Mouse (Mus musculus) MEL (cell line): Measurements from ENCODE around the gene Slc9a3r2. TPM values are rescaled to one million over a fixed set of nuclear protein-coding genes. Genes with fewer than 3 reads are reported as not detected.

Experiments
- DNase-seq: peaks from one replicate; pipeline ENCODE4 v3.0.0; 2011; ENCODE audit warnings: low read depth, low spot score
- H3K27ac ChIP-seq: 2 replicates; pipeline ENCODE4 v1.5.1; 2012; ENCODE audit warnings: low read depth, mild to moderate bottlenecking, control low read depth, low read length, moderate library complexity; ENCODE audit not compliant: control insufficient read depth
- H3K27me3 ChIP-seq, 2 experiments: fragments of 150-350 bp in 1 of 2; sonication (generic) in 1 of 2; 2 replicates each; pipeline ENCODE4 v1.6.1; 2012; ENCODE audit warnings: low read length in 2 of 2, mild to moderate bottlenecking in 2 of 2, improper control_type of control experiment in 1 of 2, moderate library complexity in 1 of 2; ENCODE audit not compliant: insufficient read depth in 2 of 2, control insufficient read depth in 1 of 2
- H3K36me3 ChIP-seq, 2 experiments: 2 replicates each; pipeline ENCODE4 v1.6.1; 2012 to 2014; ENCODE audit warnings: low read length in 2 of 2, improper control_type of control experiment in 1 of 2, inconsistent platforms in 1 of 2, mild to moderate bottlenecking in 1 of 2; ENCODE audit not compliant: insufficient read depth in 2 of 2, control insufficient read depth in 1 of 2
- H3K4me1 ChIP-seq, 2 experiments: fragments of 150-350 bp in 1 of 2; sonication (generic) in 1 of 2; 2 replicates each; pipeline ENCODE4 v1.6.1; 2012; ENCODE audit warnings: low read length in 2 of 2, improper control_type of control experiment in 1 of 2, mild to moderate bottlenecking in 1 of 2; ENCODE audit not compliant: insufficient read depth in 2 of 2, control insufficient read depth in 1 of 2
- H3K4me3 ChIP-seq, 2 experiments: fragments of 150-350 bp in 1 of 2; sonication (generic) in 1 of 2; 2 replicates each; pipeline ENCODE4 v1.5.1; 2012; ENCODE audit warnings: low read depth in 2 of 2, low read length in 2 of 2, mild to moderate bottlenecking in 2 of 2, moderate library complexity in 2 of 2, control low read depth in 1 of 2, improper control_type of control experiment in 1 of 2; ENCODE audit not compliant: control insufficient read depth in 1 of 2, insufficient read depth in 1 of 2
- H3K79me2 ChIP-seq: 2 replicates; pipeline ENCODE4 v1.6.1; 2012; ENCODE audit warnings: mild to moderate bottlenecking, low read length, moderate library complexity; ENCODE audit not compliant: control insufficient read depth, poor library complexity, insufficient read depth
- H3K9ac ChIP-seq: 2 replicates; pipeline ENCODE4 v1.6.1; 2012; ENCODE audit warnings: low read depth, mild to moderate bottlenecking, control low read depth, low read length, moderate library complexity; ENCODE audit not compliant: control insufficient read depth, poor library complexity, severe bottlenecking
- H3K9me3 ChIP-seq: fragments of 150-350 bp; sonication (generic); replicated peaks from 2 replicates; pipeline ENCODE4 v1.6.1; 2012; ENCODE audit warnings: mild to moderate bottlenecking, low read length, improper control_type of control experiment, moderate library complexity; ENCODE audit not compliant: insufficient read depth
- BHLHE40 ChIP-seq: IDR thresholded peaks from 2 replicates; pipeline ENCODE4 v1.6.1; 2012; ENCODE audit warnings: low read depth, mild to moderate bottlenecking, inconsistent platforms, low read length, improper control_type of control experiment, borderline replicate concordance
- CHD1 ChIP-seq: IDR thresholded peaks from 2 replicates; pipeline ENCODE4 v1.6.1; 2012; ENCODE audit warnings: low read depth, mild to moderate bottlenecking, inconsistent platforms, low read length, improper control_type of control experiment
- E2F4 ChIP-seq: IDR thresholded peaks from 2 replicates; pipeline ENCODE4 v1.6.1; 2011; ENCODE audit warnings: low read depth, low read length, improper control_type of control experiment, borderline replicate concordance
- ETS1 ChIP-seq: IDR thresholded peaks from 2 replicates; pipeline ENCODE4 v1.6.1; 2012; ENCODE audit warnings: low read depth, mild to moderate bottlenecking, inconsistent platforms, low read length, improper control_type of control experiment, moderate library complexity
- GATA1 ChIP-seq: IDR thresholded peaks from 2 replicates; pipeline ENCODE4 v1.6.1; 2011; ENCODE audit warnings: low read depth, low read length, improper control_type of control experiment
- MAFK ChIP-seq: IDR thresholded peaks from 2 replicates; pipeline ENCODE4 v1.6.1; 2011; ENCODE audit warnings: low read depth, mild to moderate bottlenecking, low read length, improper control_type of control experiment, borderline replicate concordance
- MAX ChIP-seq: IDR thresholded peaks from 2 replicates; pipeline ENCODE4 v1.6.1; 2011; ENCODE audit warnings: low read length, improper control_type of control experiment
- MAZ ChIP-seq: IDR thresholded peaks from 2 replicates; pipeline ENCODE4 v1.6.1; 2012; ENCODE audit warnings: low read depth, mild to moderate bottlenecking, inconsistent platforms, low read length, improper control_type of control experiment
- MXI1 ChIP-seq: IDR thresholded peaks from 2 replicates; pipeline ENCODE4 v1.6.1; 2011; ENCODE audit warnings: mild to moderate bottlenecking, low read depth, low read length, improper control_type of control experiment
- MYC ChIP-seq: IDR thresholded peaks from 2 replicates; pipeline ENCODE4 v1.6.1; 2011; ENCODE audit warnings: low read depth, mild to moderate bottlenecking, low read length, improper control_type of control experiment, moderate library complexity
- POLR2A ChIP-seq, 2 experiments: IDR thresholded peaks; 2 replicates each; pipeline ENCODE4 v1.6.1; 2011 to 2012; ENCODE audit warnings: low read length in 2 of 2, mild to moderate bottlenecking in 2 of 2, control low read depth in 1 of 2, improper control_type of control experiment in 1 of 2, low read depth in 1 of 2, moderate library complexity in 1 of 2; ENCODE audit not compliant: control insufficient read depth in 1 of 2, insufficient read depth in 1 of 2, poor library complexity in 1 of 2
- POLR2AphosphoS2 ChIP-seq: IDR thresholded peaks from 2 replicates; pipeline ENCODE4 v1.6.1; 2011; ENCODE audit warnings: low read length, improper control_type of control experiment
- RAD21 ChIP-seq: IDR thresholded peaks from 2 replicates; pipeline ENCODE4 v1.6.1; 2011; ENCODE audit warnings: mild to moderate bottlenecking, low read depth, low read length, improper control_type of control experiment
- TBP ChIP-seq: IDR thresholded peaks from 2 replicates; pipeline ENCODE4 v1.8.0; 2011; ENCODE audit warnings: low read depth, low read length, improper control_type of control experiment
- TCF12 ChIP-seq: IDR thresholded peaks from 2 replicates; pipeline ENCODE4 v1.6.1; 2014; ENCODE audit warnings: low read depth, mild to moderate bottlenecking, inconsistent platforms, low read length, improper control_type of control experiment, moderate library complexity
- USF1 ChIP-seq: IDR thresholded peaks from 2 replicates; pipeline ENCODE4 v1.6.1; 2014; ENCODE audit warnings: low read depth, mild to moderate bottlenecking, inconsistent platforms, low read length, improper control_type of control experiment, moderate library complexity
- ZC3H11A ChIP-seq: IDR thresholded peaks from 2 replicates; pipeline ENCODE4 v1.6.1; 2012; ENCODE audit warnings: low read depth, mild to moderate bottlenecking, inconsistent platforms, low read length, improper control_type of control experiment
- ZMIZ1 ChIP-seq: IDR thresholded peaks from 2 replicates; pipeline ENCODE4 v1.6.1; 2012; ENCODE audit warnings: low read depth, mild to moderate bottlenecking, inconsistent platforms, low read length, improper control_type of control experiment, moderate library complexity
- ZNF384 ChIP-seq: IDR thresholded peaks from 2 replicates; pipeline ENCODE4 v1.6.1; 2012; ENCODE audit warnings: low read depth, mild to moderate bottlenecking, inconsistent platforms, low read length, improper control_type of control experiment
- polyA plus RNA-seq, 2 experiments: library from polyadenylated mRNA; stranded (reverse) in 1 of 2; unstranded in 1 of 2; fragments of >175 nt in 1 of 2; fragments of >200 nt in 1 of 2; gene quantifications; 2 replicates each; pipeline versions ENCODE4 v1.2.1 to v1.2.4; 2012; ENCODE audit warnings: low replicate concordance in 2 of 2, low read depth in 1 of 2; ENCODE audit not compliant: insufficient read length in 2 of 2, insufficient read depth in 1 of 2, missing spikeins in 1 of 2
- total RNA-seq: library from RNA; depleted of rRNA; stranded (reverse); fragments of 300-350 nt; gene quantifications from 2 replicates; pipeline ENCODE4 v1.2.3, GENCODE M21; 2012

The Slc9a3r2 gene
- total and polyA plus RNA-seq, 3 experiments: 0.96 to 3.5 TPM; not detected in 1

DNA sequence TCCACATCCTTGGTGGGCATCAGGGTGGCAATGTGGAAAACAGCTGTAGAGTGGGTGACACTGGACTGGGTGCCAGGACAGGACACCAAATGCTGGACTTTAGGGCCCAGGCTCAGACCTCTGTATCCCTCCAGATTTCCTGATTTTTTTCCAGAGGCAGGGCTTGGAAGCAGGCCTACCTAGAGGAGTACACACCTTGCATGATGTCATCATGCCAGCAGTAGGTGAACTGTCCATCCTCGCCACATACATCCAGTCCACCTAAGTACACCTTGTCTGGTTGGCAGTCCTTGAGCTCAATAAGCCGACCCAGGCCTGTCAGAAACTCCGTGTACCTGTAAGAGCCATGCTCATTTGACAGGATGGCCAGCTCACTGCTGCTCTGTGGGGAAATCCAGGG, 52.1 kb downstream of the Slc9a3r2 start:
- no peak for TF ChIP-seq USF1
- TF ChIP-seq GATA1: no peak
- no peak for TF ChIP-seq E2F4
- TF ChIP-seq RAD21: no peak
- no peak for TF ChIP-seq POLR2AphosphoS2
- no peak for TF ChIP-seq POLR2A (IDR thresholded peaks at IDR 0.05; ENCODE audit: control insufficient read depth in 1 of 2, insufficient read depth in 1 of 2, low read depth in 1 of 2, low read length in 2 of 2, poor library complexity in 1 of 2)
- TF ChIP-seq BHLHE40: no peak
- TF ChIP-seq TBP: no peak
- TF ChIP-seq ETS1: no peak
- H3K79me2 ChIP-seq: no peaks in the 10 kb centered on the region
- H3K27me3 ChIP-seq: no peaks in the 10 kb centered on the region
- no peak overlapping the region for H3K9ac ChIP-seq
- H3K36me3 ChIP-seq: peaks cover 0 to 5% of the 10 kb centered on the region in 2 experiments; a peak in 2 of 4 replicates
- H3K4me1 ChIP-seq: no peaks in the 10 kb centered on the region
- no peak overlapping the region for H3K4me3 ChIP-seq
- no peaks in the 10 kb centered on the region for H3K9me3 ChIP-seq
- no peak for DNase-seq
- H3K27ac ChIP-seq: no peak overlapping the region

DNA sequence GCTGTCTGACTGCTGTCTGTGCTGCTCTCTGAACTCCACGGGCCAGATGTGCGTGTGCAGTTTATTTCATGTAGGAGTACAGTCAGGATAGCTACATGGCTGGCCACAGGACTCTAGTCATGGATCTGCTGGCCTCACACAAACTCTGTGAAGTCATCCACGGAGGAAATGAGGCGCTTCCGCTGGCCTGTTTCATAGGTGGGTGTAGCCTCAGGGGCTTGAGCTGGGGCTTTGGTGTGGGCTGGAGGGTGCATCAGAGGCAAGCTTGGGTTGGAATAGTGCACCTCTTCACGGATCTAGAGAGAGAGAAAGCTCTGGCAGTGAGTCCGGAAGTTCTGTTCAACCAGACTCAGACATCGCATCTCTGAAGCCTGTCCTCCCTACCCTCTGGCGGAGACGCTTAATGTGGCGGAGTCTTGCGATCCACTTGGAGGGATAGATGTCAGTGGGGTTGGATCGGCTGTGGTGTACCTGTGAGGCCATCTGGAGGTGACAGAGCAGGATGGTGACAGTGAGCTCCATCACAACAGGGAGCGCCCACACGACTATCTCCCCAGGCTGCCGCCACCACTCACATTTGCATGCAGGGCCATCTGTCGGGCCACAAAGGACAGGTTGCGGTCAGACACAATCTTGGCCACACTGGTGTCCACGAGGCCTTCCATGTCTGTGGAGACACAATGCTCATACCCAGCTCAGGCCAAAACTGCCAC, 53.5 kb downstream of the Slc9a3r2 start:
- H3K79me2 ChIP-seq: no peaks in the 10 kb centered on the region
- TF ChIP-seq POLR2A (IDR thresholded peaks at IDR 0.05; ENCODE audit: control insufficient read depth in 1 of 2, insufficient read depth in 1 of 2, low read depth in 1 of 2, low read length in 2 of 2, poor library complexity in 1 of 2) (no peak), MAZ (no peak), ZMIZ1 (no peak), TCF12 (no peak), TBP (no peak)
- TF ChIP-seq, all 39 proteins: peak for 0
- H3K36me3 ChIP-seq: peaks cover 0 to 2% of the 10 kb centered on the region in 2 experiments; a peak in 2 of 4 replicates

DNA sequence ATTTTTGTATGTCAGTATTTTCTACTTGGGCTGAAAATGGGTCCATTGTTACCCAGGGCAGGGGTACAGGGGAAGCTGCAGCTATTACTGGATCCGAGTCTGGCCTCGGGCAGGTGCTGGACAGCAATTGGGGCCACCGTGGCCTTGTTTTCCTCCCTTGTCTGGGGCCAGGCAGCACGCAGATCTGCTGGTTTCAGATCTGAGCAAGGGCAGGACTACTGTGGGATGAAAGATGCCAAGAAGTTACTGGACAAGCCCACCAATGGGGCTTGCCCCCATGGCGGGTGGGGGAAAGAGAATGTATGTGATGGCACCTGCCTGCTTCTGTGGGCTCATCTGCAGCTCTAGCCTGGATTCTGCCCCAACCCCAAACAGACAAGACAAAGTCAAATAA, 54.1 kb downstream of the Slc9a3r2 start:
- no peaks in the 10 kb centered on the region for H3K79me2 ChIP-seq
- no peaks in the 10 kb centered on the region for H3K9me3 ChIP-seq
- peaks cover 0 to 2% of the 10 kb centered on the region in 2 experiments; a peak in 2 of 4 replicates for H3K36me3 ChIP-seq
- H3K27me3 ChIP-seq: no peaks in the 10 kb centered on the region
- H3K4me3 ChIP-seq: no peak overlapping the region
- no peaks in the 10 kb centered on the region for H3K4me1 ChIP-seq
- TF ChIP-seq ZC3H11A: no peak
- TF ChIP-seq MAX: no peak
- no peak for TF ChIP-seq MAFK
- no peak for TF ChIP-seq MYC
- no peak for TF ChIP-seq ZNF384
- TF ChIP-seq E2F4: no peak
- no peak for TF ChIP-seq MXI1
- TF ChIP-seq CHD1: no peak
- TF ChIP-seq, all 39 proteins: peak for 0
- H3K27ac ChIP-seq: no peak overlapping the region
- no peak for DNase-seq
- H3K9ac ChIP-seq: no peak overlapping the region

More for the DNA sequence above, 53.5 kb downstream of the Slc9a3r2 start:
- no peak overlapping the region for H3K4me3 ChIP-seq
- no peak for DNase-seq
- no peaks in the 10 kb centered on the region for H3K4me1 ChIP-seq
- H3K9ac ChIP-seq: no peak overlapping the region
- no peaks in the 10 kb centered on the region for H3K27me3 ChIP-seq
- no peaks in the 10 kb centered on the region for H3K9me3 ChIP-seq
- no peak overlapping the region for H3K27ac ChIP-seq
